10 mouse cellular contexts compared by ENCODE assay signal in genomic region chr10:86359699-86360098, GRCm38 (mm10). TPM values are rescaled to one million over a fixed set of nuclear protein-coding genes. Genes with fewer than 3 reads are reported as not detected.
DNase-seq lines count a peak whose midpoint lies in the region; ATAC-seq and TF ChIP-seq lines count a peak whose summit lies in the region.
"Had no signal": no experiment of that assay in that cellular context is flagged by ENCODE, and none has a peak within 500 bp of the region (broad histone marks: within the 10 kb centered on the region; RNA-seq: fewer than 3 reads in every experiment).

No protein-coding gene starts in this region.

- no peaks in the 10 kb centered on the region for H3K36me3 ChIP-seq in heart, embryonic 16.5 days (ENCODE audit: control insufficient read depth, insufficient read depth)
- H3K36me3 ChIP-seq in midbrain, postnatal 0 days (ENCODE audit: insufficient read depth, low read length), result no peaks in the 10 kb centered on the region
- no peaks in the 10 kb centered on the region for H3K36me3 ChIP-seq in midbrain, embryonic 11.5 days (ENCODE audit: control insufficient read depth, insufficient read depth, low read length)
- H3K36me3 ChIP-seq in limb, embryonic 14.5 days (ENCODE audit: control insufficient read depth, insufficient read depth, low read length), result no peaks in the 10 kb centered on the region
- no peaks in the 10 kb centered on the region for H3K36me3 ChIP-seq in liver, embryonic 11.5 days (ENCODE audit: control insufficient read depth, insufficient read depth, low read length)
- H3K36me3 ChIP-seq: midbrain, embryonic 15.5 days had no signal

- TF ChIP-seq POLR2A in limb, embryonic 14.5 days (IDR thresholded peaks at IDR 0.05; ENCODE audit: borderline replicate concordance, extremely low read depth, insufficient read depth, insufficient read length), result no peak

- H3K27ac ChIP-seq in heart, embryonic 16.5 days (ENCODE audit: low read length), result 0 out of 2 replicates have a peak overlapping the region, but pooled peaks have one; percentile 22
- H3K27ac ChIP-seq in midbrain, postnatal 0 days (ENCODE audit: low read depth, low read length), result no peak overlapping the region
- no peak overlapping the region for H3K27ac ChIP-seq in midbrain, embryonic 11.5 days (ENCODE audit: low read depth, low read length)
- no peak overlapping the region for H3K27ac ChIP-seq in limb, embryonic 14.5 days (replicated peaks; ENCODE audit: low read depth, low read length)
- no peak overlapping the region for H3K27ac ChIP-seq in liver, embryonic 11.5 days (ENCODE audit: low read depth, low read length)
- H3K27ac ChIP-seq: midbrain, embryonic 15.5 days had no signal

- DNase-seq in heart, adult 9 months (ENCODE audit: low spot score in 2 of 2), result no peak
- DNase-seq in midbrain, postnatal 0 days (ENCODE audit: low spot score), result peak; percentile 80
- DNase-seq in midbrain, embryonic 11.5 days (ENCODE audit: low spot score, missing footprints), result no peak
- DNase-seq in cerebellum, adult 9-10 months, result peak; percentile 89
- DNase-seq in limb, embryonic 14.5 days (ENCODE audit: low spot score), result peak; percentile 17
- DNase-seq in testis, postnatal 10 days (ENCODE audit: low spot score), result no peak
- DNase-seq in liver, embryonic 11.5 days (ENCODE audit: low spot score), result no peak

- H3K4me1 ChIP-seq in heart, embryonic 16.5 days (ENCODE audit: control insufficient read depth, insufficient read depth, low read length), result peaks cover 11% of the 10 kb centered on the region; the same call in 1 of the 2 replicates
- no peaks in the 10 kb centered on the region for H3K4me1 ChIP-seq in midbrain, postnatal 0 days (ENCODE audit: insufficient read depth, low read length)
- no peaks in the 10 kb centered on the region for H3K4me1 ChIP-seq in midbrain, embryonic 11.5 days (ENCODE audit: control insufficient read depth, insufficient read depth, low read length)
- H3K4me1 ChIP-seq in limb, embryonic 14.5 days (ENCODE audit: control insufficient read depth, insufficient read depth, low read length), result peaks cover 3% of the 10 kb centered on the region; the same call in 1 of the 2 replicates
- H3K4me1 ChIP-seq in liver, embryonic 11.5 days (replicated peaks; ENCODE audit: control insufficient read depth, insufficient read depth, low read length), result peaks cover 4% of the 10 kb centered on the region
- H3K4me1 ChIP-seq: midbrain, embryonic 15.5 days had no signal

- no peak; the same call in 1 of the 2 replicates for ATAC-seq in heart, embryonic 16.5 days (replicated peaks; ENCODE audit: extremely low read depth, insufficient read depth, low FRiP score)
- no peak for ATAC-seq in midbrain, postnatal 0 days (ENCODE audit: low FRiP score)
- no peak for ATAC-seq in midbrain, embryonic 11.5 days (ENCODE audit: low FRiP score)
- ATAC-seq in limb, embryonic 14.5 days (ENCODE audit: low FRiP score, low read depth), result no peak
- no peak for ATAC-seq in liver, embryonic 11.5 days (replicated peaks; ENCODE audit: low FRiP score)
- ATAC-seq: intestine, embryonic 16.5 days had no signal

- no peak overlapping the region for H3K9ac ChIP-seq in heart, embryonic 16.5 days (ENCODE audit: low read length)
- H3K9ac ChIP-seq in midbrain, postnatal 0 days (replicated peaks; ENCODE audit: low read length, poor library complexity, severe bottlenecking), result no peak overlapping the region
- H3K9ac ChIP-seq in midbrain, embryonic 11.5 days (ENCODE audit: low read length), result no peak overlapping the region
- H3K9ac ChIP-seq in limb, embryonic 14.5 days (ENCODE audit: low read depth, low read length, severe bottlenecking), result no peak overlapping the region
- H3K9ac ChIP-seq in liver, embryonic 11.5 days (ENCODE audit: low read depth, low read length), result no peak overlapping the region
- H3K9ac ChIP-seq: midbrain, embryonic 15.5 days had no signal

- H3K27me3 ChIP-seq in heart, embryonic 16.5 days (ENCODE audit: control insufficient read depth, insufficient read depth, low read length), result no peaks in the 10 kb centered on the region
- no peaks in the 10 kb centered on the region for H3K27me3 ChIP-seq in midbrain, postnatal 0 days (ENCODE audit: insufficient read depth, low read length)
- H3K27me3 ChIP-seq in midbrain, embryonic 11.5 days (ENCODE audit: control insufficient read depth, insufficient read depth, low read length), result no peaks in the 10 kb centered on the region
- no peaks in the 10 kb centered on the region for H3K27me3 ChIP-seq in limb, embryonic 14.5 days (ENCODE audit: control insufficient read depth, insufficient read depth, low read length)
- no peaks in the 10 kb centered on the region for H3K27me3 ChIP-seq in liver, embryonic 11.5 days (replicated peaks; ENCODE audit: control insufficient read depth, insufficient read depth, low read length)
- H3K27me3 ChIP-seq: midbrain, embryonic 15.5 days had no signal

- H3K9me3 ChIP-seq in heart, embryonic 16.5 days (replicated peaks; ENCODE audit: control insufficient read depth, low read length), result no peaks in the 10 kb centered on the region
- no peaks in the 10 kb centered on the region for H3K9me3 ChIP-seq in midbrain, postnatal 0 days (ENCODE audit: low read length)
- no peaks in the 10 kb centered on the region for H3K9me3 ChIP-seq in midbrain, embryonic 11.5 days (ENCODE audit: control insufficient read depth, low read length)
- H3K9me3 ChIP-seq in limb, embryonic 14.5 days (ENCODE audit: control insufficient read depth, low read length), result no peaks in the 10 kb centered on the region
- H3K9me3 ChIP-seq in liver, embryonic 11.5 days (ENCODE audit: control insufficient read depth, low read length), result no peaks in the 10 kb centered on the region
- H3K9me3 ChIP-seq: midbrain, embryonic 15.5 days had no signal

- no peak overlapping the region for H3K4me3 ChIP-seq in heart, embryonic 16.5 days (ENCODE audit: low read length)
- H3K4me3 ChIP-seq in midbrain, postnatal 0 days (ENCODE audit: low read depth, low read length), result no peak overlapping the region
- H3K4me3 ChIP-seq in midbrain, embryonic 11.5 days (ENCODE audit: low read depth, low read length), result no peak overlapping the region
- H3K4me3 ChIP-seq in limb, embryonic 14.5 days (replicated peaks; ENCODE audit: low read length), result no peak overlapping the region
- H3K4me3 ChIP-seq in liver, embryonic 11.5 days (ENCODE audit: low read depth, low read length), result no peak overlapping the region
- H3K4me3 ChIP-seq: midbrain, embryonic 15.5 days had no signal

- 55% methylated on average over 4 of the region's 4 CpGs for WGBS in heart, embryonic 16.5 days
- 60% methylated on average over 4 of the region's 4 CpGs for WGBS in midbrain, postnatal 0 days
- 79% methylated on average over 4 of the region's 4 CpGs for whole genome bisulfite sequencing in midbrain, embryonic 11.5 days
- 22% methylated on average over 4 of the region's 4 CpGs for WGBS in limb, embryonic 14.5 days
- 65% methylated on average over 4 of the region's 4 CpGs for WGBS in liver, embryonic 11.5 days

- H3K4me2 ChIP-seq in heart, embryonic 16.5 days (ENCODE audit: low read depth, low read length), result no peak overlapping the region
- H3K4me2 ChIP-seq in midbrain, postnatal 0 days (ENCODE audit: low read depth, low read length, poor library complexity, severe bottlenecking), result no peak overlapping the region
- no peak overlapping the region for H3K4me2 ChIP-seq in midbrain, embryonic 11.5 days
- H3K4me2 ChIP-seq in limb, embryonic 14.5 days (replicated peaks; ENCODE audit: low read depth, low read length, severe bottlenecking), result no peak overlapping the region
- H3K4me2 ChIP-seq in liver, embryonic 11.5 days, result no peak overlapping the region
- H3K4me2 ChIP-seq: midbrain, embryonic 15.5 days had no signal

- no peak for TF ChIP-seq CTCF in midbrain, postnatal 0 days (IDR thresholded peaks at IDR 0.05)

RNA-seq across cellular contexts. Expression of gene Timp3, which starts 59.5 kb away (rescaled TPM):
- 90.5 and 91.7 TPM in 2 replicates for polyA plus RNA-seq in heart, embryonic 16.5 days (2015; fragmentation: Nextera tagmentation; extraction: Ambion mirVana)
- 105 and 133 TPM in 2 replicates for total RNA-seq in midbrain, postnatal 0 days (2014; rRNA removed)
- 39.1 and 47.3 TPM in 2 replicates for polyA plus RNA-seq in midbrain, postnatal 0 days (2015; fragmentation: Nextera tagmentation; extraction: Ambion mirVana)
- polyA plus RNA-seq in midbrain, embryonic 11.5 days (2014; fragmentation: Nextera tagmentation; extraction: Ambion mirVana), result 20.2 and 20.7 TPM in 2 replicates
- polyA plus RNA-seq in limb, embryonic 14.5 days (2012; rRNA removed), result 57.4 and 73.3 TPM in 2 replicates
- 66.5 and 75.1 TPM in 2 replicates for polyA plus RNA-seq in limb, embryonic 14.5 days (2014; fragmentation: Nextera tagmentation; extraction: Ambion mirVana)
- 32.3 and 33.2 TPM in 2 replicates for polyA plus RNA-seq in liver, embryonic 11.5 days (2014; fragmentation: Nextera tagmentation; extraction: Ambion mirVana)

Comparison
In these comparisons a context has a peak if more than half of its experiments do, and no peak if none do; other contexts are left out.
1. DNase-seq: peak in midbrain, postnatal 0 days (single experiment), cerebellum, adult 9-10 months (single experiment) and limb, embryonic 14.5 days (single experiment); none in heart, adult 9 months (0 of 2), midbrain, embryonic 11.5 days (single experiment), testis, postnatal 10 days (single experiment) and liver, embryonic 11.5 days (single experiment).